Mouse (Mus musculus) liver, adult 2 months (tissue): ENCODE data around the gene Fbxo47.

Experiments
- CTCF ChIP-seq: fragments of 200-500 bp; IDR thresholded peaks from 2 replicates; pipeline ENCODE4 v1.5.1; 2011; ENCODE audit warnings: low read depth, low read length, control low read depth
- POLR2A ChIP-seq: fragments of 200-500 bp; IDR thresholded peaks from 2 replicates; pipeline ENCODE4 v1.6.1; 2011; ENCODE audit warnings: low read length, control low read depth; ENCODE audit not compliant: insufficient read depth; ENCODE audit errors: extremely low read depth

GRCm38 (mm10) chr11:97923639-97924038 is 39.7 kb upstream of the Fbxo47 start:
- TF ChIP-seq CTCF (no peak), POLR2A (no peak)
